Mouse (Mus musculus) brown adipose tissue, adult 24 weeks (tissue): Measurements from ENCODE around the gene Zscan4-ps1. TPM values are rescaled to one million over a fixed set of nuclear protein-coding genes. Genes with fewer than 3 reads are reported as not detected.
"Not testable (repeated sequence)": the region's sequence is repeated elsewhere in the genome, so short reads cannot be mapped to it uniquely, and the experiment has no call there.

Source experiments
- H3K27ac ChIP-seq: fragments of 200-500 bp; replicated peaks from 2 replicates; pipeline ENCODE4 v1.5.1; 2012; ENCODE audit warnings: low read depth, mild to moderate bottlenecking, low read length
- H3K4me1 ChIP-seq: fragments of 200-500 bp; 2 replicates; pipeline ENCODE4 v1.6.1; 2012; ENCODE audit warnings: low read length, mixed read lengths; ENCODE audit not compliant: control insufficient read depth, insufficient read depth, insufficient read length
- H3K4me3 ChIP-seq: fragments of 200-500 bp; 2 replicates; pipeline ENCODE4 v1.5.1; 2012; ENCODE audit warnings: low read depth, mild to moderate bottlenecking, low read length, moderate library complexity; ENCODE audit not compliant: insufficient read depth
- polyA plus RNA-seq: library from polyadenylated mRNA; stranded (reverse); fragments of >200 nt; gene quantifications from 2 replicates; pipeline ENCODE4 v1.2.4, GENCODE M21; 2012; ENCODE audit not compliant: missing spikeins, insufficient read depth, insufficient read length

Gene Zscan4-ps1
- not detected in 2 replicates for polyA plus RNA-seq

DNA sequence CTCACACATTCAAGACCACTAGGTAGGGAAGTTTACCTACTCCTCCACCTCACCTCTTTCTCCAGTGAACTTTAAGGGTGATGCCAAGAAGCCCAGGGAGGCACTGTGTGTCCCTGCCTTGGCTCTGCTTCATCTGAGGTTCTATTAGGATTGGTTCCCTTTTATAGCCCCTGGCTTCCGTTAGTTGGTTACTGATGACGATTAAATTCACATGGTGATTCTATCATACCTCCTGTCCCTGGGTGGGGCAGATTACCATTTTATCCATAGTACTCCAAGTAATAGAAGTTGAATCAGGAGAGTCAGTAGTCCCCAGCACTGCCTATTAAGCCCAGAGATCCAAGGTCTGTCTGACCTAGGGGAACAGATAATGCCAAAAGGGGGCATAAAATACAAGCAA lies at the start of gene Zscan4-ps1:
TSS of gene Zscan4-ps1 (minus strand) at position 101 of the 400 bp plus-strand sequence.
- H3K27ac ChIP-seq, H3K4me1 ChIP-seq, H3K4me3 ChIP-seq: not testable (repeated sequence)

Other genes starting within 250 kb of the Zscan4-ps1 start
- not detected in 2 replicates for gene Zscan4b, start 164.6 kb downstream of the Zscan4-ps1 start, polyA plus RNA-seq
- gene Zscan4c, start 63.9 kb downstream of the Zscan4-ps1 start, polyA plus RNA-seq = not detected in 2 replicates
- gene Zscan4d, start 96.5 kb upstream of the Zscan4-ps1 start, polyA plus RNA-seq = not detected in 2 replicates
- gene Zscan4e, start 241.0 kb upstream of the Zscan4-ps1 start, polyA plus RNA-seq = not detected in 2 replicates